Mouse (Mus musculus) heart, adult 8-10 months (tissue): ENCODE data around the gene Dhx15. TPM values are rescaled to one million over a fixed set of nuclear protein-coding genes. Genes with fewer than 3 reads are reported as not detected.
A peak's percentile ranks its signal among the peaks of the same experiment; 100 is the strongest.
"Not testable (repeated sequence)": the region's sequence is repeated elsewhere in the genome, so short reads cannot be mapped to it uniquely, and the experiment has no call there.

Experiments
- DNase-seq: peaks from one replicate; pipeline ENCODE4 v3.0.0; 2022; ENCODE audit warnings: low spot score
- total RNA-seq, 4 experiments: library from RNA; stranded (reverse); gene quantifications; 2 replicates each; pipeline ENCODE4 v1.2.4; 2022

Dhx15 gene
- total RNA-seq = 10 to 100 TPM; 48.0 to 56.4 (median 51.7) TPM

DNA sequence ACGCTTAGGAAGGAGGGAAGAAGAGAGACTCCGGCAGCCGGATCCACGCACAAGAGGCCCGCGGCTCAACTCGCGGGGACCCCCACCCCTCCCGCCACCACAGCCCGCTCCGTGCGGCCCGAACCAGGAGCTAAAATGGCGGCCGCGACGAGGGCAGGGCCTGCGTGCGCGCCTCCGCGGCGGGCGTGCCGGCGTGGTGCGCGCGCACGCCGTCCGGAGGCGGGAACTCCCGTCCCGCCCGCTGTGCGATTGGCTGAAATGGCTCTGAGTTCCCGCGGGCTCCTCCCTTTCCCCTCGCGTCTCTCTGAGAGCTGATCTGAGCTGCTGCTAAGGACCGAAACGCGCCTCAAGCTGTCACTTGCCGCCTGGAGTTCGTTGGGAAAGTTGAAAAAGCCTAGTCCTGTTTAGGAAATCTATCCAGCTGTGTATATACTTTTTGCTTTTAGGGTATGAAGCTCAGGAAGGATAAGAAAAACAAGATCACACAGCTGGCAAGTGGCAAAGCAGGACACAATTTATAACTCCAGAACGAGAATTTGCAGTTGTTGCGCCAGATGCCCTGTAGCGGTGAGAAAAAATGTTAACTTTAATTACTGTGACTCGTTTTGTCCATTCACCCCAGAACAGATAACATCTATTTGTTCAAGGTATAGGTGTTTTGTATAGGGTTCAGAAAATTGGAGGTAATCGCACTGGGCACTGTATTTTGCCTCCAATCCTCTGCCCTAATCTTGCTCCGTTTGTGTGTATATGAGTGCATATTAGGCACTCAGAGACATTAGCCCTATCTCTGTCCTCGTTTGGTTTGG, at the start of gene Dhx15:
Gene Dhx15 (minus strand): TSS at position 144 of the 809 bp plus-strand sequence.
- DNase-seq = peak; percentile 90

DNA sequence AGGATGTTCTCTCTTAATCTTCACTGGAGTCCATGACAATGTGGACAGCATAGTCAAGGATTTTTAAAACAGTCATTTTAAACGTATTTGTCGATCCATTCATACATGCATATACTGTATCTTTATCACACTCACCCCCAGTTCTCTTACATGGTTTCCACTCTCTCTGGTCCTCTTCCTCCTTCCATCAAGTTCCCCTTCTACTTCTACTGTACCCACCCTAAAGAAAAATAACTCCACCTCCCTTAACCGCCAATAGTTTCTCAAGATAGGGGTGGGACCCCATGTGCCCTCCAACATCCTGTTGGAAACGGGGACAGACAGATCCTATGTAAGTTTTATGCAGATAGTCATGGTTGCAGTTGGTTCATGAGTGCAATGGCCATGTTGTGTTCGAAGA, 48.6 kb upstream of the Dhx15 start:
- DNase-seq = no peak

DNA sequence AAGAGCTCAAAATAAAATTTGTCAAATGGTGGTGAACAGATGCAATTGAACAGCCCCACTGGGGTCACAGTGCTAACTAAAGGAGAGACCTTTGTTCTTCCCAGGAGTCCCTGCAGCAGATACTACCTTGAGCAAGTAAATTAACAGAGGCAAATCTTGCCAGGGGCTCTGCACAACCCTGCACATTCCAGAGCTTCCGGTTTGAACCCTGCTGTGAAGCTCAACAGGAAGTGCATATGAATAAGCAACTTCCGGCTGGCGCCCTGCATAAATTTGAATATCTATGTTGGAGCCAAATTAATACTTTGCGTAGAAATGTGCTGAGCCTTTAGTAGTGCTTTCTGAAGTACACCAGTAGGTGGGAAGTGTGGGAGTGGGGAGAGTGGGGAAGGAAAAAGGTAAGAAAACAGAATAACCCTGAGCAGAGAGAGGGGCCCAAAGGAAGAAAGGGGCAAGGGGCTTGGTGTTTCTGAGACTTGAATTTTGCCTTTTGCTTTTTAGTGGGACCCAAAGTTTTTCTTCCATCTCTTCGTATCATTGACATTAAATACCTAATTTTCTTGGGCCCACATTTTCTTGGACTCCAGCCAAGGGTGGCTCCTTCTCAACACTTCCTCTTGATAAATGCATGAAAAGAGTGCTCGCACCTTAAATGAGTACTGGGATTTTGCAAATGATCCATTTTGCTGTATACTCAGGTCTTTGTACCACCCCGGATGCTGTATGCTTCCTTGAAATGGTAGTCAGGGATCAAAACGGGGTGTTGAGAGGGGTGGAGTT, 47.8 kb upstream of the Dhx15 start:
- no peak for DNase-seq

DNA sequence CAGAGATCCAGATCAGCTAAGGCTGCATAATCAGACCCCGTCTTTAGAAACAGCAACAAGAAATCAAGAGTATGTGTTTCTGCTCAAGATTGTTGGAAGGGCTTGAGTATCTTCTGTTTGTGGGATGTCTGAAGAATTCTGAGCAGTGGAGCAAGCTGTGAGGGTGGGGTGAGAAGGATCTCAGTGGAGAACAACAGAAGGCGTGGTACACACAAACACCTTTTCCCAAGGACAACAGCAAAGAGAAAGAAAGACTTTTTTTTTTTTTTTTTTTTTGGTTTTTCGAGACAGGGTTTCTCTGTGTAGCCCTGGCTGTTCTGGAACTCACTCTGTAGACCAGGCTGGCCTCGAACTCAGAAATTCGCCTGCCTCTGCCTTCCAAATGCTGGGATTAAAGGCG, 46.3 kb upstream of the Dhx15 start:
- DNase-seq = not testable (repeated sequence)

DNA sequence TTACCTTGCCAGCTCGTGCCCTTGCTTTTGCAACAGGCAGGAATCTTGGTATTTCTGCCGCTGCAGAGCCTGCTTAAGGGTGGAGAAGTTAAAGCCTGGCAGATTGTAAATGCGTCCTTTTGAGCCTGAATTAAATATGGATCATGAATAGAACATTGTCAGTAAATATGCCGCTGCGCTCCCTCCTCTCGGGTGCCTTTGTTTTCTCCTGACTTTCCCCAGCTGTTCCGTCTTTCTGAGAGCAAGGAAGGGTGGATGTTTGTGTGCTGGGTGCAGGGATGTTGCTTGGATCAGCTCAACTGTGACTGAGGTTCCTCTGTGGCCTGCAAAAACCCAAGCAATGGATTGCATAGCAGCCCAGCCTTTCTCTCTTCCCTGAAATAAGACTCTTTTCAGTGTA, 44.3 kb upstream of the Dhx15 start:
- no peak for DNase-seq

DNA sequence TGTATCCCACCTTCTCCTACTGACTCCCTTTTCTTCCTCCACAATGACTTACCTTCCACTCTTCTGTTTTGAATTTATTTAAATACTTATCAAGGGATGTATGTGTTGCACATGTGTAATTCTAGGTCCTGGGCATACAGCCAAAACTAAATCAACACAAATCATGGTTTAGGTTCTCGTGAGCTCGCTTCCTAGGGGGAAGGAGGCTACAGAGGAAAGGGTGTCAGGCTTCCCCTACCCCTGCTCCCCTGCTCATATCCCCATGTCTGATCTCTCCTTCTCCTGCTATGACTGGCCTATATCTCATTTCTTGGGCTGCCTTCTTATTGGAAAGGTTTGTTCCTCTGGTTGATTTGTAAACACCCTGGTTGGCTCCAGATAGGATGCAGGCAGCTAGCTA, 43.6 kb upstream of the Dhx15 start:
- no peak for DNase-seq

DNA sequence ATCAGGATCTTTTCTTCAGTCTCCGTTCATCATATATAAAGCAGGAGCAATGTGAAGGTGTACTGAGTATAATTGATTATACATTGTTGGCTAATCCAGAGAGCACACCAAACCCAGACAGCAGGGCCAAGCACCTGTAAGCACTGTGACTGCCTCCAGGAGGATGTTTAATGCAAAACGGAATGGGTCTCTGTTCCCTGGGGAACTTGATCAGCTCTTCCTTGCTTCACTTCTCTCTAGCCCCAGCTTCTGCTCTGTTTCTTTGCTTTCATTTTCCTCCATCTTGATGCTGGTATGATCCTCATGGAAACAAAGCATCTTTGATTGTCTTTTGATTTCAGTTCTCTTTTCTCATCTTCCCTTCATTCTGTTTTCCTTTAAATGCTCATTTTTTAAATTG, 42.3 kb upstream of the Dhx15 start:
- no peak for DNase-seq

DNA sequence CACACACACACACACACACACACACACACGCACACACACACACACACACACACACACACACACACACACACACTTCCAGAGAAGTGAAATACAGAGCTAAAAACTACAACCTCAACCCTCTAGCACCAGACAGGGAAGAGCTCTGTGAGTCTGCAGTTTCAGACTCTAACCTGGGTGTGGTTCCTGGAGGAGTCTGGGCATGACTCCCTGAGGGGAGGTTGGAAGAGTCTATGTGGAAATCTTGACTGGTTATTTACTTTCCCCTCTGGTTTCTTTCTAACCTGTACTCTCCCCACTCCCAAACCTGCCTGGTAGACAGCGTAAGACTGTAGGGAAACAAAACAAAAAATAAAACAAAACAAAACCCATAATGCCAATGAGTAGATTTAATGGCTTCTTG, 41.9 kb upstream of the Dhx15 start:
- DNase-seq = no peak

DNA sequence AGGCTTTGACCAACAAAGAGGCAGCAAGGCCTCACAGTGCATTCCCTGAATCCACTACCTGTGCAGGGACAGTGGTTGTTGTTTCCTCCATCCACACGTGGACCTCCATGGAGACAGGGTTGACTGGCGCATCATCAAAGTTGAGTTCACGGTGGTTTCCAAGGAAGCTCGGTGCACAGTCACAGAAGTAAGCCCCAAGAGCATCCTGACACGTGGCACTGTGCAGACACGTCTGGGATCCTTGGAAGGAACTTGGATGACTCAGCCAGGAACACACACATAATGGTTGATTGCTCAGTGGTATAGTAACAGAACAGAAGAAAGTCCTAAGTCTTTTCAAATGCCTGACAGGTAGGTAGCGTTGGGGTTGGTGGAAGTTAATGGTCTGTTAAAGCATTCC, 40.2 kb upstream of the Dhx15 start:
- DNase-seq = no peak

DNA sequence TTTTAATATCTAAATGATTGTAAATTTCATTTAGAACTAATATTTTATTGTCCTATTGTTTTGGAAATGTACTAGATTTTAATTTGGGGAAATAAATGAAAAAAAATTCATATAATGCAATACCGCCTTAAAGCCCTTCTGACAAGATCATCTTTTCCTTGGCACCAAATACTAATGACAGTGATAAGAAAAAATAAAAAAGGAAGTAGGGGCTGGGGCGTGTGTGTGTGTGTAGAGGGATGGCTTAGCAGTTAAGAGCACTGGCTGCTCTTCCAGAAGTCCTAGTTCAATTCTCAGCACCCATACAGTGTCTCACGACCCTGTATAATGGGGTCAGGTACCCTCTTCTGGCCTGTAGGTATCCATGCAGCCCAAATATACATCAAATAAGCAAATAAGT, 36.4 kb upstream of the Dhx15 start:
- DNase-seq = no peak

DNA sequence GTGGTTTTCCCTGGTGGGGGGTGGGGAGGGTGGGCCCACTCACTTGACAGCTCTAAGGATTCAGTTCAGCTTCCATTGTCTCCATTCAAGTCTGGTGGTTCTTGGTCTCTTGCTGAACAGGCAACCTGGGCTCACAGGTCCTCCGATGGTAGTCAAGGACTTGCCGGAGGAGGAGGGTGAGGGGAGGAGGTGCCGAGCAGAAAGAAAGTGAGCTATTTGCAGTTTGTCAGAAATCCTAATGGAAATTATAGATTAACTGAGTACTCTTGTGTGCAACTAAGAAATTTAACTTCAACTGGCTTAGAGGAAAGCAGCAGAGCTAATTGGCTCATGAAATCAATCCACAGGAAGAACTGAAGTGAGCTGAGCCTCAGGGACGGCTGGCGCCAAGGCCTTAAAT, 31.3 kb upstream of the Dhx15 start:
- DNase-seq = no peak

DNA sequence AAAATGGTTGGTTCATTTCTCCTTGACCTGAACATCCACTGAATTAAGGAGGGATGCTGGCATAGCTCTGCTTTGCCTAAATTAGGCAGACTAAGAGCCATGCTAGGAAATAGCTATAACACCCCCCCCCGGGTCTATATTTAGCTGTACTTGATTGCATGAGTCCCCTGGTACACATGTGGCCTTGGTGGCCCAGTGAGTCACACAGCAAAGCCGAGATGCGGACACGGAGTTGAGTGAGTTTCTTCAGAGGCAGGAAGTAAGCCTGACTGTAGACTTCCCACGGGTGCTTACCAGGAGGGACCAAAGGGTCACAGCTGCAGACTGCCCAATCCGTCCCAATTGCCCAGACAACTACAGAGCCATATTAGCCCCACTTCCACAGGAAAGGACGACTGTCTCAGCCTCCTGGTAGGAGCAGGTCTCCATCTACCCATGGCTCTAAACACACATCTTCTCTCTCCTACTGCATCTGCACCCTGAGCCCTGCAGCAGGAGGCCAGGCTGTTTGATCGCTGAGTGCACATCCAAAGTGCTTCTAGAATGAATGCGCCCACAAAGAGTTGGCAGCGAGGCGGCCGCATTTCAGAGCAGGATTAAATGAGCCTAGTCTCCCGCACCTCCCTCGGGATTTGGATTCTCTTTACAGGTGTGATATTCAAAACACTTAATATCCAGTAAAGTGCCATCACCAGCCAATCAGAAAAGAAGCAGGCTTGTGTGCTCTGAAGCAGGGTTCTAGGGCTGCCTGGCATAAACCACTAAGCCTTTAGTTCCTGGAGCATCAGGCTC, 29.9 kb upstream of the Dhx15 start:
- DNase-seq = peak; percentile 13

DNA sequence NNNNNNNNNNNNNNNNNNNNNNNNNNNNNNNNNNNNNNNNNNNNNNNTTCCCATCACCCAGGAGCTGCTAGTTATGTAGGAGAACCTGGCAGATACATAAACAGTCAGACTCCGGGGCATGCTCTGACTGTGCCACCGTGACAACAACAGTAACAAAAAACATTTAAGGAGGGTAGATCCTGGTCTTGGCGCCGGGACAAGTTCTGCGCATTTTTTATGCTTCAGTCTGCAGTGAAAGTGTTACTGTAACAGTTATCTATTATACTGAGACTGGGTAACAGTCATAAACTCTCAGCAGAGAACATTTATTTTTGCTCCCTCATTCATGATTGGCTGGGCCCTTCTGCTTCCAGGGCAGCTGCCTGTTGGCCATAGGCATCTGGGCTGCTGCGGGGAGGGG, 27.9 kb upstream of the Dhx15 start:
- no peak for DNase-seq

DNA sequence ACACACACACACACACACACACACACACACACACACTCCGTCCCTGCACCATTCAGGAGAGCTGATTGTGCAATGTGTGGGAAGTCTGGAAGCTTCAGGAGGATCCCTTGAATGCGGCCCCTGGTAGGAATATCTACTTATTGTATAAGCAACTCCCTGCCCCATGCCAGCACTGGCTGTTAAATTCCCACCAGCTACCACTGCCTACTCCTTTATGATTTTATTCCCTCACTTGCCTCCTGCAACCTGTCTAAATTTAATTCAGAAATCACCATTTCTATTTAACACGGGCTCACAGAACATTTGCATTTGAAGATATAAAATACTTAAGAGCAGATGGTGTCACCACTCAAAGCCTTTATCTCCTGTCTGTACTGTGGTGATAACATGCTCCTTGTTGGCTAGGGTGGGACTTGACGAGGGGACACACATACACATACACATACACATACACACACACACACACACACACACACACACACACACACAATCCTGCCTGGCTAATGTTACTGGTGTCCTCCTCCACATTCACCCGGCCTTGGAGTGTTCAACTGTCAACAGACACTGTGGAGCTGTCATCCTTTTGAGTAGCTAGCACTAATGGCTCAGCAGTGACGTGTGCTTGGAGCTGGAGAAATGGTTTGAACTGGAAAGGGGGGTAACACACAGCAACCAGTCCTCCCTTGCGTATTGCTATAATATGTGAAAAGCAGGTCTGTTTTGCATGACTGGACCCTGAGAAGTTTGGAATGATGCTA, 23.0 kb upstream of the Dhx15 start:
- no peak for DNase-seq

DNA sequence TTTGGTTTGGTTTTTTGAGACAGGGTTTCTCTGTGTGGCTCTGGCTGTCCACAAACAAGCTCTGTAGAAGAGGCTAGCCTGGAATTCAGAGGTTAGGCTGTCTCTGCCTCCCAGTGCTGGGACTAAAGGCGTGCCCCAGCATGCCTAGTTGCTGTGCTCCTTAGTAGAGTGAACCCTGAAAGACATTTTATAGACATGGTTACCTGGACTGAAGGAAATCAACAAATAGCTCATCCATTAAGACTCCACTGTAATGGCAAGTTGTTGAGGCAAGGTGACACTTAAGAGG, 810 bp upstream of the Dhx15 start:
- DNase-seq = no peak

DNA sequence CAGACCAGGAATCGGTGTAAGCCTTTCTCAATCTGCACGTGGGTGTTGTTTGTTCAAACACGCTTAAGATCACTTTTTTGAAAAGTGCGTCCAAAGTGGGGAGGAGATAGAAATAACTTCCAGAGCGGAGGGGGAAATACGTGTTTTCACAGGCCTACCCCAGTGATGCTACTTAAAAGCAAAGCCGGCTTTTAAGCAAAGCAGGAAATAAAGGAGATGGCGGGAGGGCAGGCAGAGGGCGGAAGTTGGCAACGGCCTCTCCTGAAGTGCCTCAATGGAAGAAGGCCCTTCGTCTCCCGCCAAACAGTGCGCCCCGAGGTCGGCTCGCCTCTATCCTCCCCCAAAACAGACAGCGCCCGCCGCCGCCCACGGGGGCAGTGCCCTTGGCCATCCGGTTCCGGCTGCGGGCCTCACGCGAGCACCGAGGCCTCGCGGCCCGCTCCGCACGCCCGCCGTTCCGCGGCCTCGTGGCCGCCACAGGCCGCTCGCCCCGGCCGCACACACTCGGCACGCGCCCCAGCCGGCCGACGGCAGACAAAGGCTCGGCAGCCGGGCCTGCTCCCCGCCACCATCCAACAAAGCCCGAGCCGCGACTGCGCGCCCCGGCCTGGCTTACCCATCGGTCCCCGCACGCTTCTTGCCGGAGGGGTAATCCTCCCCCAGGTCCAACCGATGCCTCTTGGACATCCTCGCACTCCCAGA, 499 bp downstream of the Dhx15 start:
- DNase-seq = peak; percentile 49

DNA sequence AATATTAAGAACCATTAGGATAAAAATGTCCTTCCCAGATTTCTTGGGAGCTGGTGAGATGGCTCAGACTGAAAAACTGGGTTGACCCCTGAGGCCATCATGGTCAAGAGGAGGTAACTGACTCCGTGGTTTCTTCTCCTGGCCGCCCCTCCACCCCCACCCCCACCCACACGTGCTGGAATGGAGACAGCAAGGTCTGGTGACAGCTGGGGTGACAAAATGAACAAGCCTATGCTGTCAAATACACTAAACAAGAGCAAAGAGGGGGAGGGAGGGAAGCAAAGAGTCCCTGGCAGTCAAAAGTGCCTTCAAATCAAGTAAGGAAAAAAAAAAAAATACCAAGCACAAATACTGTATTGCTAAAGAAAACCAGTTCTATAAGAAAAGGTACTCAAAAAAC, 2.1 kb downstream of the Dhx15 start:
- DNase-seq = no peak

DNA sequence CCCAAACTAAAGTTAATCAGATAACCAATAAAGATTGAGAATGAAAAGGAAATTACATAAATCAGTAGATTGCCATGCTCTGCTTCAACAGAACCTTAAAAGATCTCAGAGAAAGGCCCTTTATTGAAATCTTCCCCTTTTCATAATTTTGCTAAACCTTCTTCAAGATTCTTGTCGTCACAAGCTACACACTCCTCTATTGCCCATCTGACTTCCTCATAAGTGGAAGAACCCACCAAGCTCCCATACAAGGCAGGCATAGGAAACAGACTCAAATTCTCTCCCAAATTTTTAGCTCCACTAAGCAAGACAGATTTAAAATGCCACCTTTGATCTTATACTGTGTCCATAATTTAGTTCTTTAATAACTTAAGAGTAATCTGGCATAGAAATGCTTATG, 13.0 kb downstream of the Dhx15 start:
- DNase-seq = no peak

DNA sequence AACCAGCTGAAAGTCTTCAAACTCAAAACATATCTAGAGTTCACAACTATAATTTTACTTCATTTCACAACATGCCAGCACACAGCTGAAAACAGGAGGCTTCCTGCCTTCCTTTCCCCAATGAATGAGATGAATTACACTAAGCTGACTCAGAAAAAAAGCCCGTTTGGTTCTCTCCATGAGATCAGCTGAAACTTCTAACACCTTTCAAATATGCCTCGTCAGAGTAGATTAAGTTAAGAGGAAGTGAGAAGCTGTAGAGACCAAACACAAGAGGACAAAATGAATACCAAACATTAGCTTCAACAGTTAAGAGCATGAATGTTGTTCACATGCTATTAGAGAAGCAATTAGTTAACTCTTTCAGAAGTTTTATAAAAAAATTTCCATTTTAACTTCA, 21.8 kb downstream of the Dhx15 start:
- no peak for DNase-seq

DNA sequence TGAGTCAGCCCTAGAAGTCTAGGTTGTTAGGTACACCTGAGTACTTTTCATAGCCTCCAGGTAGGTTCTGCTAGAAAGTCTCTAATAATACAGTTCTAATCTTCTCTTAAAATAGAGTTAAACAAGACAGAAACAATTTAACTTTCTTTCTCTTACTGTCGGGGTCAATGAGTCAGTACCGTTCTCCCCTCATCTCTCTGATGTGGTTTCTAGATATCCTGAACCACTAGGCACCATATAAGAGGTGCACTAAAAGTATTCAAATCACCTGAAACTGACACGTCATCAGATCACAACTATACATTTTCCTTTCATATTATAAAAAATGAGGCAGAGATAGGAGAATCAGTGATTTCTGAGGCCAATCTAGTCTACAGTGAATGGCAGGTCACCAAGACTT, 41.2 kb downstream of the Dhx15 start:
- DNase-seq = no peak

DNA sequence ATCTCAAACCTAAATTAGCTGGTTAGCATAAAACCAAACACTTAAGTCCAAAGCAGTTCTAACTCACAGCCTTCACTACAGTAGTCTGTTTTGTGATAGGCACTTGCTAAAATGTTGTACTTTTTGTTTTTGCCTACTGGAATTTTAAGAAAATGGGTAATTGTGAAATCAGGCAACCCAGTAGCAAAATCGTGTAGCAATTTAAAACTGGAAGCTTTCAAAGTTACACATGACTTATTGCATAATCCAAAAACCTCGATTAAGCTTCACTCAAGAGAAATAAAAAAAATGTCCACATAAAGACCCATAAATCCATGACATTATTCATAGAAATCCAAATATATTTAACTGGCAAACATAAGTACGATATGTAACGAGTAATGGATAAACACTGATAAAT, 43.2 kb downstream of the Dhx15 start:
- DNase-seq = peak; percentile 13
